Mouse (Mus musculus): ENCODE data around the gene Eprs.

The Eprs gene

DNA sequence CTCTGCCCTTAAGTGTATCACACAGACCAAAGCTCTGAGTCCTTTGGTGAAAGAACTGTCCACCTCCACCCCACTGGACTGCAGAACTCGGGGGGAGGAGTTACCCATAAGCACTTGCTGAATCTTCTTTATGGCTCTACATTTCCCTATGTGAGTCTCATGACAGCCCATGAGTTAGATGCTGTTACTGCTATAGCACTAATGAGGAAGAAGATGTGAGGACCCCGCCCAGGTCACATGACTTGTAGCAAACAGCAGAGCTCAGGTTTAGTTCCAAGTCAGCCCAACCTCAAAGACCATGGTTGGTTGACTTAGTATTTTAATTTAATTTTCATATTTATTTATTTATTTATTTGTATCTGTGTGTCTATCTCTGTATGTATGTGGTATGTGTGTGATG, 86.9 kb downstream of the Eprs start:
- no peak for DNase-seq (ENCODE audit: inconsistent ontology term)

- no peak for DNase-seq (ENCODE audit: inconsistent ontology term)
Measured at GRCm38 (mm10) chr1:185451077-185451476, 88.2 kb downstream of the Eprs start.

GRCm38 (mm10) chr1:185451495-185451894, 88.7 kb downstream of the Eprs start:
- DNase-seq (ENCODE audit: inconsistent ontology term) = no peak

- no peak for DNase-seq (ENCODE audit: inconsistent ontology term)
Measured at GRCm38 (mm10) chr1:185452461-185452860, 89.6 kb downstream of the Eprs start.

DNA sequence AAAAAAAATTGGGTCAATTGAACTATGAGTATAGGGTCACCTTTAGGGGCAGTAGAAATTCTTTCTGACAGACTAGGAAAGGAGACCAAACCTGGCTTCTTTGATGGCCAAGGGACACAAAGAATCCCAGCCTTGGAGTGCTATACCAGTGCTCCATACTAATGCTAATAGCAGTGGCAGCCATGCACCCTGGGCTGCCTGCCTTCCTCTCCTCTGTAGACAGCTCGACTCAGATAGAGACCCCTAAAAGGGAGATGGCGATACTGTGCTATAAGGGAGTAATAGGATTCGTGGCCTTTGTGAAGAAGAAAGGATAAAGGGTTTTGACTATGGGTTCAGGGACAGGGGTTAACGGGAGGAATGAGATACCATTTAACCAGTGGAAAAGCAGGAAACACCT, 91.3 kb downstream of the Eprs start:
- DNase-seq (ENCODE audit: inconsistent ontology term) = no peak

GRCm38 (mm10) chr1:185454575-185454954, 91.7 kb downstream of the Eprs start, which contains the start of gene Slc30a10:
Slc30a10 (plus strand) TSS chr1:185454848.
- DNase-seq (ENCODE audit: inconsistent ontology term) = peak; percentile 75

- DNase-seq (ENCODE audit: inconsistent ontology term) = peak; percentile 57
Measured at GRCm38 (mm10) chr1:185454955-185455701, 92.3 kb downstream of the Eprs start.

- DNase-seq (ENCODE audit: inconsistent ontology term) = no peak
Measured at GRCm38 (mm10) chr1:185456327-185456726, 93.5 kb downstream of the Eprs start.

- DNase-seq (ENCODE audit: inconsistent ontology term) = no peak
Measured at GRCm38 (mm10) chr1:185460096-185460495, 97.3 kb downstream of the Eprs start.

DNA sequence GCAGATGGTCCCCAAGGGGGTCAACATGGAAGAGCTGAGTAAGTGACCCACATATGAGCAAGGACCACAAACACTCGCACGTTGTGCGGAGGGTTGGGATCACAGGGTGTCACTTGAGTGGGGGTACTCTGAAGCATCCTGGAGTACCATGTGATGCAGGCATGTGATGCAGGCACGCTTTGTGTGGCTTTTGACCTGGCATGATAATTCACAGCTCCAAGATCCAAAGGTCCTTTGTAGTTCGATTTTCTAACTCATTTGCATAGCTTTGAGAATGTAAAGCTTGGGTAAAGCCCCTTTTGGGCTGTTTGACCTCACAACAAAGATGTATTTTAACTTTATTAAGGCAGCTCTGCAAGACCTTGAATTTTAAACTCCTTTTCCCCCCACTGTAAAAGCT, 100.0 kb downstream of the Eprs start:
- DNase-seq (ENCODE audit: inconsistent ontology term) = no peak

- no peak for DNase-seq (ENCODE audit: inconsistent ontology term)
Measured at GRCm38 (mm10) chr1:185469551-185470021, 106.7 kb downstream of the Eprs start.

- no peak for DNase-seq (ENCODE audit: inconsistent ontology term)
Measured at GRCm38 (mm10) chr1:185472025-185472720, 109.3 kb downstream of the Eprs start.

- DNase-seq (ENCODE audit: inconsistent ontology term) = no peak
Measured at GRCm38 (mm10) chr1:185472730-185473129, 109.9 kb downstream of the Eprs start.

DNA sequence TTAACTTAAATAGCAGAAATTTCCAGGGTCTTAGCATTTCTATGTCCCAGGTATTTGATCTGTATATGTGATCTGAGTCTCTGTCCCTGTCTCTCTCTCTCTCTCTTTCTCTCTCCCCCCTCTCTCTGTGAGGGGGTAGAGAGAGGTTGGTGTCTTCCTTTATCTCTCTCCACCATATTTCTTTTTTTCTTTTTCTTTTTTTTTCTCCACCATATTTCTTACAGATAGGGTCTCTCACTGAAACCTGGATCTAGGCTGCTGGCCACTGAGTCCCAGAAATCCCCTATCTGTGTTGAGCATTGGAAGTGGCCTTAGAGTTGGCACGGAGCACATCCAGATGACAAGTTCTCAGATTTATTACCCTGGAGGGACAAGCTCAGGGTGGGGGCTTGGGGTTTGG, 110.6 kb downstream of the Eprs start:
- DNase-seq (ENCODE audit: inconsistent ontology term) = no peak

All from Muller cell, postnatal 12 days (primary cell).